Mouse (Mus musculus) MEL (cell line): ENCODE measurements around the gene Aco2.

Experiments used
- SIN3A ChIP-seq: IDR thresholded peaks from 2 replicates; pipeline ENCODE4 v1.6.1; 2012; ENCODE audit warnings: low read length, improper control_type of control experiment, inconsistent platforms
- UBTF ChIP-seq: IDR thresholded peaks from 2 replicates; pipeline ENCODE4 v1.6.1; 2012; ENCODE audit warnings: low read depth, mild to moderate bottlenecking, inconsistent platforms, low read length, improper control_type of control experiment, moderate library complexity, borderline replicate concordance; ENCODE audit not compliant: insufficient read depth

GRCm38 (mm10) chr15:81927741-81928140 is 55.6 kb downstream of the Aco2 start:
- TF ChIP-seq UBTF: no peak
- no peak for TF ChIP-seq SIN3A
